Comparison of ENCODE assay signal across 13 mouse cellular contexts in the genomic region with DNA sequence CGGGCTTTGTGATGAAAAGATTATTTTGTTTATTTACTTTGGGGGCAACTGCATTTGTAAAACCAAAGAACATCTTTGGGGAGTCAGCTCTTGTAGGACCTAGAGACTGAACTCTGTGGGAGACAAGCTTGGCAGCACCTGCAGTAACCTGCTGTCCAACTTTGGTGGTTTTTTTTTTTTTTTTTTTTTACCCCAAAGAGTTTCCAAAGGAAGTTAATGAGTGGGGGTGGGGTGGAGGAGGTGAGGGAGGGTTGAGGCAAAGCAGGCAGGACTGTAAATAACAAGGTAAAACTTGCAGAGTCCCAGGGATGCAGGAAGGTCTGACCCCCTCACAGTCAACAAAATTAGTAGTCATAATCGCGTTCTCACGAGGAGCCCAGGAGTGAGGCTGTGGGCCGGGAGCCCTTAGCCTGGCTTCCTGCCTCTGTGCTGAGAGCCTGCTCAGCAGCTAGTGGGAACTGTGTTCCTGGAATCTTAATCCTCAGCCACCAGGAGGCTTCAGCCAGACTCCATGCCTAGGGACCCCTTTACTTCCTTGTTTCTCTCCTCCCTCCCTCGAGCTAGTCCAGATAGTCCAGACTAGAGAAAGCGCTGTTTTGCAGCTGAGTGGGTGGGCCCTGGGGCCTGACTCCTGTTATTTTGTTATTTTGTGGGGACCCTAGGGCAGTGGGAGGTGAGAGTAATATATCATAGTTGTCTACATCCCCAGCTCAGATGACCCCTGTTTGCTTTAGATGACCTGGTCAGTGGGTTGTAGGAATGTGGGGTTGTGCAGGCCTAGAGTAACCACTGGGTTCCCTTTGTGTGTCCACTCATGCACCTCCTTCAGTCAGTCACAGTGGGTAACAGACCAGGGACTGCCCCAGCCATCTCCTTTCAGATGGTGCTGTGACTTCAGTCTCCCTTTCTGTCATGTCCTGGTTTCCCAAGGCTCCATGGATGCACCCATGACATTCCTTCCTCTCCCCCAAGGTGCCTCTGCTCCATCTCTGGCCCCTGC.
DNase-seq lines count a peak whose midpoint lies in the region; ATAC-seq lines count a peak whose summit lies in the region.
"Had no signal": no experiment of that assay in that cellular context is flagged by ENCODE, and none has a peak within 500 bp of the region (broad histone marks: within the 10 kb centered on the region; RNA-seq: fewer than 3 reads in every experiment).

No protein-coding gene starts in this region.

- no peak overlapping the region for H3K4me3 ChIP-seq in kidney, embryonic 15.5 days (replicated peaks)
- H3K4me3 ChIP-seq in neural tube, embryonic 15.5 days (replicated peaks), result no peak overlapping the region
- no peak overlapping the region for H3K4me3 ChIP-seq in stomach, embryonic 14.5 days (ENCODE audit: low read depth, low read length)
- H3K4me3 ChIP-seq: forebrain, embryonic 12.5 days; hindbrain, embryonic 15.5 days had no signal

- WGBS in kidney, embryonic 15.5 days, result 11% methylated on average over 7 of the region's 7 CpGs
- WGBS in neural tube, embryonic 15.5 days, result 24% methylated on average over 7 of the region's 7 CpGs
- WGBS in stomach, embryonic 14.5 days, result 14% methylated on average over 7 of the region's 7 CpGs

- peak; percentile 59 for ATAC-seq in kidney, embryonic 15.5 days (replicated peaks; ENCODE audit: low FRiP score)
- ATAC-seq in neural tube, embryonic 15.5 days (ENCODE audit: low FRiP score), result no peak
- 0 out of 2 replicates have a peak, but pooled peaks have one; percentile 33 for ATAC-seq in stomach, embryonic 14.5 days (ENCODE audit: insufficient number of reproducible peaks, insufficient read depth, low FRiP score, low read depth)
- no peak for ATAC-seq in inflammation-experienced regulatory T-cells, adult 6 months

- peak overlapping the region; percentile 79 for H3K27ac ChIP-seq in kidney, embryonic 15.5 days
- H3K27ac ChIP-seq in neural tube, embryonic 15.5 days (replicated peaks), result no peak overlapping the region
- no peak overlapping the region for H3K27ac ChIP-seq in stomach, embryonic 14.5 days (ENCODE audit: low read length)
- H3K27ac ChIP-seq: forebrain, embryonic 12.5 days; hindbrain, embryonic 15.5 days; macrophage had no signal

- no peak for DNase-seq in kidney, adult 8-10 months
- DNase-seq in neural tube, embryonic 10.5 days (ENCODE audit: extremely low spot score, low spot score), result peak; percentile 21
- DNase-seq in forelimb bud, embryonic 11.5 days (ENCODE audit: low read depth, low spot score), result peak; percentile 7
- no peak for DNase-seq in urinary bladder, adult 2 months (ENCODE audit: low spot score)
- DNase-seq: cerebellum, postnatal 10 days; spleen, adult 18-20 months had no signal

- 0 out of 2 replicates have a peak overlapping the region, but pooled peaks have one; percentile 3 for H3K4me2 ChIP-seq in kidney, embryonic 15.5 days
- H3K4me2 ChIP-seq in neural tube, embryonic 15.5 days, result no peak overlapping the region
- no peak overlapping the region for H3K4me2 ChIP-seq in stomach, embryonic 14.5 days (replicated peaks; ENCODE audit: low read depth, low read length)
- H3K4me2 ChIP-seq: hindbrain, embryonic 15.5 days had no signal

- H3K9me3 ChIP-seq in kidney, embryonic 15.5 days (replicated peaks), result no peaks in the 10 kb centered on the region
- H3K9me3 ChIP-seq in neural tube, embryonic 15.5 days (replicated peaks), result no peaks in the 10 kb centered on the region
- no peaks in the 10 kb centered on the region for H3K9me3 ChIP-seq in stomach, embryonic 14.5 days (ENCODE audit: control insufficient read depth, low read depth, low read length)
- H3K9me3 ChIP-seq: forebrain, embryonic 12.5 days; hindbrain, embryonic 15.5 days had no signal

- H3K4me1 ChIP-seq in kidney, embryonic 15.5 days, result peaks cover 26% of the 10 kb centered on the region
- peaks cover 25% of the 10 kb centered on the region for H3K4me1 ChIP-seq in neural tube, embryonic 15.5 days
- H3K4me1 ChIP-seq in stomach, embryonic 14.5 days (ENCODE audit: control insufficient read depth, insufficient read depth, low read length), result peaks cover 16% of the 10 kb centered on the region

- H3K9ac ChIP-seq in kidney, embryonic 15.5 days, result no peak overlapping the region; the same call in 1 of the 2 replicates
- H3K9ac ChIP-seq in neural tube, embryonic 15.5 days (replicated peaks), result no peak overlapping the region
- no peak overlapping the region for H3K9ac ChIP-seq in stomach, embryonic 14.5 days (replicated peaks; ENCODE audit: low read depth, low read length)
- H3K9ac ChIP-seq: forebrain, embryonic 12.5 days; hindbrain, embryonic 15.5 days had no signal

- no peaks in the 10 kb centered on the region for H3K36me3 ChIP-seq in kidney, embryonic 15.5 days
- no peaks in the 10 kb centered on the region for H3K36me3 ChIP-seq in neural tube, embryonic 15.5 days
- no peaks in the 10 kb centered on the region for H3K36me3 ChIP-seq in stomach, embryonic 14.5 days (ENCODE audit: control insufficient read depth, insufficient read depth, low read length)
- H3K36me3 ChIP-seq: forebrain, embryonic 12.5 days; hindbrain, embryonic 15.5 days had no signal

- peaks cover 12% of the 10 kb centered on the region for H3K27me3 ChIP-seq in kidney, embryonic 15.5 days
- no peaks in the 10 kb centered on the region for H3K27me3 ChIP-seq in neural tube, embryonic 15.5 days (replicated peaks)
- no peaks in the 10 kb centered on the region for H3K27me3 ChIP-seq in stomach, embryonic 14.5 days (ENCODE audit: control insufficient read depth, insufficient read depth, low read length)
- H3K27me3 ChIP-seq: forebrain, embryonic 12.5 days; hindbrain, embryonic 15.5 days had no signal

Comparison
In these comparisons a context has a peak if more than half of its experiments do, and no peak if none do; other contexts are left out.
1. ATAC-seq: peak in kidney, embryonic 15.5 days (single experiment) and stomach, embryonic 14.5 days (single experiment); none in neural tube, embryonic 15.5 days (single experiment) and inflammation-experienced regulatory T-cells, adult 6 months (single experiment).
2. DNase-seq: peak in neural tube, embryonic 10.5 days (single experiment) and forelimb bud, embryonic 11.5 days (single experiment); none in kidney, adult 8-10 months (0 of 2) and urinary bladder, adult 2 months (single experiment).